Mouse (Mus musculus): ENCODE results near the gene Cyp4f37. TPM values are rescaled to one million over a fixed set of nuclear protein-coding genes. Genes with fewer than 3 reads are reported as not detected.

Cyp4f37 gene
- total RNA-seq (2023), result under 1 TPM; 0.82 to 0.97 TPM

GRCm38 (mm10) chr17:32621018-32621417 lies at the start of gene Cyp4f37:
Gene Cyp4f37, plus strand, starts transcription at chr17:32621309.

GRCm38 (mm10) chr17:32658712-32659111 lies 37.6 kb downstream of the Cyp4f37 start, which contains the start of gene Cyp4f40:
Gene Cyp4f40, plus strand, starts transcription at chr17:32658900.

DNA sequence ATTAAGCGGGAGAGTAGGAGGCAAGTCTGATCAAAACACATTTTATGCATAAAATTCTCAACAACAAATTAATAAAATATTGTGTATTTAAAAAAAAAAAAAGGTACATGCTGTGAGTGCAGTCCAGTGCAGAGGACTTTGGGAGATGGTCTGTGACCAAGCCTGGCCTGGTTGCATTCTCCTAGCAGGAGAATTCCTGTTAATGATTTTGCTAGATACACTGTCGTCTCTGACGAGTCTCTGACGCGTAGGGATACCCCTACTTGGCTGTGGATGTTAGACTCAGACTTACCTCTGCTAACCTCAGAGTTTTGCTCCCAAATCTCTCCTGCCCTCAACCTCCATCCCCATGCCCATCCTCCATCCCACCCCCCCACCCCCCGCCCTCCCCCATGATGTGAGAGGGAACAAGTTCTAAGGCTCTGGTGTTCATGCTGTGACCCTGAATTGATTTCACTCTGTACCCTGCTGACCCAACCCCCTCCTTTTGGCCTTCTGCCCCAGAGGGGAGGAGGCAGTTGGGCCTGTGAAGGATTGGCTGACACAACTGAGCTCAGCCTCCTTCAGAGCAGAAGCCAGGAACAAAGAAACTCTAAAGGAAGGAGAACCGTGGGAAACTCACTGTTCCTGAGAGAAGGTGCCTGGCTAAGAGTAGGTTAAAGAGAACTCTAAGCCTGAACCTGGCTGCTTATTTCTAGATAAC lies 64.1 kb downstream of the Cyp4f37 start, which contains the start of gene Cyp4f15:
TSS of gene Cyp4f15 (plus strand) at position 580 of the 703 bp plus-strand sequence.

Other genes with a start within 250 kb of the Cyp4f37 start
- gene Wiz, start 231.9 kb upstream of the Cyp4f37 start, total RNA-seq (2023), result 10 to 100 TPM; 14.5 to 19.3 TPM
- gene Rasal3, start 217.7 kb upstream of the Cyp4f37 start, total RNA-seq (2023), result 10 to 100 TPM; 37.1 to 48.3 TPM
- under 1 TPM; 0.31 to 0.57 TPM for gene Pglyrp2, start 197.1 kb upstream of the Cyp4f37 start, total RNA-seq (2023)
- not detected for gene Cyp4f39, start 168.6 kb upstream of the Cyp4f37 start, total RNA-seq (2023)
- gene Cyp4f17, start 115.3 kb upstream of the Cyp4f37 start, total RNA-seq (2023), result under 1 TPM; 0.22 to 0.37 TPM
- 10 to 100 TPM; 12.5 to 19.6 TPM for gene Cyp4f16, start 84.8 kb upstream of the Cyp4f37 start, total RNA-seq (2023)
- not detected for gene Cyp4f40, start 37.6 kb downstream of the Cyp4f37 start, total RNA-seq (2023)
- gene Cyp4f15, start 64.3 kb downstream of the Cyp4f37 start, total RNA-seq (2023), result not detected
- gene Zfp871, start 167.0 kb downstream of the Cyp4f37 start, total RNA-seq (2023), result 10 to 100 TPM; 45.7 to 58.2 TPM
- gene Zfp811, start 188.6 kb downstream of the Cyp4f37 start, total RNA-seq (2023), result not detected
- 1 to 10 TPM; 1.8 to 3.5 TPM for gene Zfp799, start 209.0 kb downstream of the Cyp4f37 start, total RNA-seq (2023)

Measured in neutrophil, adult 59 days (primary cell).